Mouse (Mus musculus): ENCODE data around the gene Tmem119. TPM values are rescaled to one million over a fixed set of nuclear protein-coding genes. Genes with fewer than 3 reads are reported as not detected.

The Tmem119 gene
- polyA plus RNA-seq, 1 experiment: 11.7 TPM

GRCm38 (mm10) chr5:113826619-113827018 lies 26.3 kb upstream of the Tmem119 start:
- Histone ChIP-seq H3K27ac (ENCODE audit: control insufficient read depth, insufficient read depth, low read length) (peak overlapping the region; percentile 36; the same call in 1 of the 2 replicates), H3K4me3 (ENCODE audit: control insufficient read depth, insufficient read depth, low read length) (peak overlapping the region; percentile 3; the same call in 1 of the 2 replicates), H3K36me3 (ENCODE audit: control insufficient read depth, insufficient read depth, low read length) (peaks cover 14% of the 10 kb centered on the region; the same call in 1 of the 2 replicates), H3K27me3 (ENCODE audit: control insufficient read depth, insufficient read depth, low read length) (no peaks in the 10 kb centered on the region), H3K4me1 (replicated peaks; ENCODE audit: control insufficient read depth, insufficient read depth, low read length) (peaks cover 57% of the 10 kb centered on the region)
- 79% methylated on average over 4 of the region's 4 CpGs for WGBS
- TF ChIP-seq POLR2A (IDR thresholded peaks at IDR 0.05; ENCODE audit: control insufficient read depth, extremely low read depth, insufficient read depth, low read length, poor library complexity) (no peak), CTCF (IDR thresholded peaks at IDR 0.05; ENCODE audit: borderline replicate concordance, control insufficient read depth, extremely low read depth, insufficient read depth, low read length, poor library complexity) (no peak)
- DNase-seq: no peak

DNA sequence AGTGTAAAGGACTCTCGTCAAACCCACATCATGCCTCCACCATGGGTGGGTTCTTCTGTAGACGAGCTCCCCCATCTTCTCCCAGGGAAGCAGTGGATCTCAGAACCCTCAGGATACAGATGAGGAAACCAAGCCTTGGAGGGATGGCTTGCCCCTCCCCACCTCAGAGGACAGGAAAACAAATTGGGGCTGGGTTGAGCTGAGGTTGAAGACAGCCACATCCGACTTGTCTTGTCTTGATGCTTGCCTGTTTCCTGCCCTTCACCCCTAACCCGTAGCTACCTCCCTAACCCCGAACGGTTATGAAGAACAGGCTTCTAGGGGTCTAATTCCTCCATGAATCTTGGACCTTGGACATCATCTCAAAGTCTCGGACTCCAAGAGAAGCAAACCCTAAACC lies 25.2 kb upstream of the Tmem119 start:
- H3K4me3 ChIP-seq (ENCODE audit: control insufficient read depth, insufficient read depth, low read length): peak overlapping the region; percentile 52
- H3K4me1 ChIP-seq (replicated peaks; ENCODE audit: control insufficient read depth, insufficient read depth, low read length): peaks cover 47% of the 10 kb centered on the region
- TF ChIP-seq POLR2A (IDR thresholded peaks at IDR 0.05; ENCODE audit: control insufficient read depth, extremely low read depth, insufficient read depth, low read length, poor library complexity): no peak
- TF ChIP-seq CTCF (IDR thresholded peaks at IDR 0.05; ENCODE audit: borderline replicate concordance, control insufficient read depth, extremely low read depth, insufficient read depth, low read length, poor library complexity): no peak
- H3K27ac ChIP-seq (ENCODE audit: control insufficient read depth, insufficient read depth, low read length): peak overlapping the region; percentile 90
- H3K36me3 ChIP-seq (ENCODE audit: control insufficient read depth, insufficient read depth, low read length): peaks cover 14% of the 10 kb centered on the region; the same call in 1 of the 2 replicates
- H3K27me3 ChIP-seq (ENCODE audit: control insufficient read depth, insufficient read depth, low read length): no peaks in the 10 kb centered on the region
- WGBS: 8% methylated on average over 7 of the region's 7 CpGs
- peak; percentile 62 for DNase-seq

DNA sequence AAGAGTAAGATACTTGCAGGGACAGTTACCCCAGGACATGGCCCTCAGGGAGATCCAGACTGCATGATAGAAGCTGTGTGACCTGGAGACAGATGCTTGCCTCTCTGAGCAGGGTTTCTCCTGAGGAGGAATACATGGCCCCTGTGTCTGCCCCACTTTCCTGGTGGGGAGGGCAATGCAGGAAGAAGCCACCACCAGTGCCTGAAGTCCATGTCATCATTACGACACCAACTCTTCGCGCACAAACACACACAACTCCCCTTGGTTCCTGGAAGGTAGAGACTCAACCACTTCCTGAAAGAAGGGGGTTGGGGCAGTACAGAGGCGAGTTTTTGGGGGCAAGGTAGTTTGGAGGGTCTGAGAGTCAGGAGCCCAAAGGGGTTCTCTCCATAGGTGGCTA lies 23.9 kb upstream of the Tmem119 start:
- Histone ChIP-seq H3K27ac (ENCODE audit: control insufficient read depth, insufficient read depth, low read length) (peak overlapping the region; percentile 88), H3K36me3 (ENCODE audit: control insufficient read depth, insufficient read depth, low read length) (peaks cover 23% of the 10 kb centered on the region), H3K4me3 (ENCODE audit: control insufficient read depth, insufficient read depth, low read length) (peak overlapping the region; percentile 5; the same call in 1 of the 2 replicates), H3K27me3 (ENCODE audit: control insufficient read depth, insufficient read depth, low read length) (no peaks in the 10 kb centered on the region), H3K4me1 (replicated peaks; ENCODE audit: control insufficient read depth, insufficient read depth, low read length) (peaks cover 45% of the 10 kb centered on the region)
- DNase-seq: peak; percentile 57
- TF ChIP-seq POLR2A (IDR thresholded peaks at IDR 0.05; ENCODE audit: control insufficient read depth, extremely low read depth, insufficient read depth, low read length, poor library complexity) (0 out of 2 replicates have a peak, but pooled peaks have one; percentile 41), CTCF (IDR thresholded peaks at IDR 0.05; ENCODE audit: borderline replicate concordance, control insufficient read depth, extremely low read depth, insufficient read depth, low read length, poor library complexity) (no peak)
- 12% methylated on average over 4 of the region's 4 CpGs for WGBS

DNA sequence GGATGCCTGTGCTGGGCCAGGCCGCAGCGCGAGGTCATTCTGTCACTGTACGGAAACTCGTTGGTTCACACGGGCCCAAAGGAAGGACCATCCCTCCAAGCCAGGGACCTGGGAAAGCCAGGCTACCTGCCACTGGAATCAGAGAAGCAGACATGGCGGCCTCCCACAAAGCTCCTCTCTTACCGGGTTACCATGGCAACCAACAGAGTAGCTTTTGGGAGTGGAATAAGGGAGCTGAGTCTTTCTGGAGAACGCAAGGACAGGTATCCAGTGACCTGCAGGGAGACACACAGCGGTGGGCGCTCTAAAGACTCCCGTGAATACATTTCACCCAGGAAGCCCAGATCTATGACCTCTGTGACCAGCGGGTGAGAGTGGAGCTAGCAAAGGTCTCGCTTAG lies 18.3 kb upstream of the Tmem119 start:
- TF ChIP-seq POLR2A (IDR thresholded peaks at IDR 0.05; ENCODE audit: control insufficient read depth, extremely low read depth, insufficient read depth, low read length, poor library complexity) (no peak), CTCF (IDR thresholded peaks at IDR 0.05; ENCODE audit: borderline replicate concordance, control insufficient read depth, extremely low read depth, insufficient read depth, low read length, poor library complexity) (no peak)
- H3K27ac ChIP-seq (ENCODE audit: control insufficient read depth, insufficient read depth, low read length): no peak overlapping the region
- H3K4me1 ChIP-seq (replicated peaks; ENCODE audit: control insufficient read depth, insufficient read depth, low read length): peaks cover 15% of the 10 kb centered on the region
- peaks cover 33% of the 10 kb centered on the region for H3K36me3 ChIP-seq (ENCODE audit: control insufficient read depth, insufficient read depth, low read length)
- DNase-seq: no peak
- H3K27me3 ChIP-seq (ENCODE audit: control insufficient read depth, insufficient read depth, low read length): no peaks in the 10 kb centered on the region; the same call in 1 of the 2 replicates
- H3K4me3 ChIP-seq (ENCODE audit: control insufficient read depth, insufficient read depth, low read length): no peak overlapping the region
- WGBS: 95% methylated on average over 14 of the region's 14 CpGs

DNA sequence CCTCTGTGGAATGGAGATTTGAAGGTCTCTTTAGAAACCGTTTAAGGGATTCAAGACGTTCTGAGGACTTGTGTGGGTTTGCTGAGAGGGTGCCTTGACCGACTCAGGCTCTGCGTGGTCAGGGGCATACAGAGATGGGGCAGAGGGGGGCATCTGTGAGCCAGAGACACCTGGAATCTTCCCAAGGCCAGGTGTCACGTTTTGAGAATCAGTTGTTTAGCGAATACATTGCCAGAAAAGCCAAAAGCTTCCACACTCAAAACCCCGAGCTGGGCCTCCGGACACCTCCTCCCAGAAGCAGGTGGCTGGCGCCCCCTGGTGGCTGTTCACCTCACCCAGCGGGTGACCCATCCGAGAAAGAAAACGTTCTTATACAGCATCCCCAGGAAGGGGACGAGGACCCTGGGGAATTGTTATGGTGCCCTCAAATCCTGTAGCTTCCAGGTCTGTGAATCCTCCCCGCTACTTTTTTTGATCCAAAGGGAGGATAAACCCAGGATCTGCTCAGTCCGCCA lies 15.4 kb upstream of the Tmem119 start:
- DNase-seq: peak; percentile 74
- peaks cover 23% of the 10 kb centered on the region for H3K36me3 ChIP-seq (ENCODE audit: control insufficient read depth, insufficient read depth, low read length)
- TF ChIP-seq CTCF (IDR thresholded peaks at IDR 0.05; ENCODE audit: borderline replicate concordance, control insufficient read depth, extremely low read depth, insufficient read depth, low read length, poor library complexity) (peak; percentile 96), POLR2A (IDR thresholded peaks at IDR 0.05; ENCODE audit: control insufficient read depth, extremely low read depth, insufficient read depth, low read length, poor library complexity) (no peak)
- no peak overlapping the region for H3K4me3 ChIP-seq (ENCODE audit: control insufficient read depth, insufficient read depth, low read length)
- WGBS: 14% methylated on average over 15 of the region's 15 CpGs
- H3K27me3 ChIP-seq (ENCODE audit: control insufficient read depth, insufficient read depth, low read length): no peaks in the 10 kb centered on the region; the same call in 1 of the 2 replicates
- no peak overlapping the region for H3K27ac ChIP-seq (ENCODE audit: control insufficient read depth, insufficient read depth, low read length)
- peaks cover 15% of the 10 kb centered on the region for H3K4me1 ChIP-seq (replicated peaks; ENCODE audit: control insufficient read depth, insufficient read depth, low read length)

GRCm38 (mm10) chr5:113815041-113815389 lies 14.7 kb upstream of the Tmem119 start:
- 82% methylated on average over 11 of the region's 11 CpGs for WGBS
- H3K36me3 ChIP-seq (ENCODE audit: control insufficient read depth, insufficient read depth, low read length): peaks cover 22% of the 10 kb centered on the region
- DNase-seq: no peak
- TF ChIP-seq CTCF (IDR thresholded peaks at IDR 0.05; ENCODE audit: borderline replicate concordance, control insufficient read depth, extremely low read depth, insufficient read depth, low read length, poor library complexity) (no peak), POLR2A (IDR thresholded peaks at IDR 0.05; ENCODE audit: control insufficient read depth, extremely low read depth, insufficient read depth, low read length, poor library complexity) (no peak)
- H3K4me1 ChIP-seq (replicated peaks; ENCODE audit: control insufficient read depth, insufficient read depth, low read length): peaks cover 15% of the 10 kb centered on the region
- no peak overlapping the region for H3K4me3 ChIP-seq (ENCODE audit: control insufficient read depth, insufficient read depth, low read length)
- H3K27ac ChIP-seq (ENCODE audit: control insufficient read depth, insufficient read depth, low read length): no peak overlapping the region
- H3K27me3 ChIP-seq (ENCODE audit: control insufficient read depth, insufficient read depth, low read length): no peaks in the 10 kb centered on the region; the same call in 1 of the 2 replicates
